Mouse (Mus musculus): ENCODE data around the gene 1700020N15Rik.
"Not testable (repeated sequence)": the region's sequence is repeated elsewhere in the genome, so short reads cannot be mapped to it uniquely, and the experiment has no call there.

1700020N15Rik gene

DNA sequence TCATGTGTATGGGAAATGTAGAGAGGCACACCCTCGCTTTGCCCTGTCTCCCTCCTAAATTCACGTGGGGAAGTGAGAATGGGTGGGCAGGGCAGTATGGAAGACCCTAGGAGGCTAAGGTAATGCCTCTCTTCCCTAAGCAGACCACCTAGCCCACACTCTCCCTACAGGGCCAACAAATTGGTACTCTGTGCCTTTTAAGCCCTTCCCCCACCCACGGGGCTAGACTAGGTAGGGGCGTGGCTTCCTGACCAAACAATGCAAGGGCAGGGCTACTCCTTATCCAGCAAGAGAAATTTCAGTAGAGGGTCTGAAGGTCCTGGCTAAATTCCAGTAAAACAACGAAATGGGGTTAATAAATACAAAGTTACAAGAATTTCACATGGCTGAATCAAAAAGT is at the start of gene 1700020N15Rik:
TSS of gene 1700020N15Rik (plus strand) at position 301 of the 400 bp plus-strand sequence.
- DNase-seq, result not testable (repeated sequence)

DNA sequence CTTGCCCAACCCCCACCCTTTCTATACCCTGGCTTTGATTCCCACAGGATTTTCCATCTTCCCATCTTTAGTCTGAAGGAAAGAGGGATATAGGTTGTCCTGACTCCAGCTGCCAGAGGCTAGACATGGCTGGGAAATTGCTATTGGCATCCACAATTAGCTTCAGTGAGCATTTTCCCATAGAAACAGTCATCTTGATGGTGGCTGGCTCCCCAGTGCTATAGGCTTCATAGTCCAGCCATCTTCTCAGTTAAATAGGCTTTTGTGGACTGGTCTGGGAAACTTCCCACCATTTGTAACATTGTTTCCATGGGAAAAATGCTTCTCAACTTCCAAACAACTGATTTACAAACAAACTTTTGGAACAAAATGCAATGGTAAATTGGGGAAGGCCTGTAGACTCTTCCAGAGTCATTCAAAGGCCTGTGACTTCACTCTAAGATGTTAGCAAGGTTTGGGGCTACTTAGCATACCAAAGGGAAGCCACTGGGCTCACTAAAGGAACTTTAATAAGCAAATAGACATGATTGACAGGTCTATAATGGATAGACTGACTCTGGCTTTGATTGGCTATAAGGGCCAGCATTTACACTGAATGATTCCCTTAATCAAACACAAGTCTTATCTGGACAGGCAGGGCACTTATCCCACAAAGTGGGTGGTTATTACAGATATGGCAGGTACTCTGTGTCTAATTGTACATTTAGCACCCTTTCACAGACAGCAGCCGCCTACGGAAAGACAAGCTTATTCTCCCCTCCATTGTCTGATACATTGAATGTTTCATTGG is 31.9 kb downstream of the 1700020N15Rik start:
- DNase-seq, result no peak

Measured in right cerebral cortex, postnatal 14 days (tissue).